Mouse (Mus musculus): ENCODE results near the gene Spats2l.

Spats2l gene

DNA sequence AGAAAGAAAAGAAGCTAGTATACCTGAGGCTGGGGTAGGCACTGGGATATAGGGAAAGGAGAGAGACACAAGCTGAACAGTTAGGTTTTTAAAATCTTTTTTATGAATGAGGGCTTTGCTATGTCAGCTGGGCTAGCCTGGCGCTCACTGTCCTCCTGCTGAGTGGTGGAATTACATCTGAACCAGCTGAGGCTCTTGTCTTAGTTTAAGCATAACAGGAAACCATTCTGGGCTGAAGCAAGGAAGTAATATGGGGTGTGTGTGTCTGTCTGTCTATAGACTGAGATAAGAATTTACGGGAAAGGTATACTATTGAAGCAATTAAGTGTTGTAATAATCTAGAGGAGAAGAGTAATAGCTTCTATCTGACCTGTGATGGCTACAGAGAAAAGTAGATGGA lies 197.6 kb downstream of the Spats2l start:
- no peak for DNase-seq (ENCODE audit: low spot score)

GRCm38 (mm10) chr1:57976860-57977259 lies 202.9 kb downstream of the Spats2l start:
- no peak for DNase-seq (ENCODE audit: low spot score)

GRCm38 (mm10) chr1:57989052-57989600 lies 215.2 kb downstream of the Spats2l start:
- DNase-seq (ENCODE audit: low spot score): no peak

- DNase-seq (ENCODE audit: low spot score): no peak
Observed at GRCm38 (mm10) chr1:57991277-57991676, 217.3 kb downstream of the Spats2l start.

- DNase-seq (ENCODE audit: low spot score): peak; percentile 94
Observed at GRCm38 (mm10) chr1:57995432-57996132, 221.6 kb downstream of the Spats2l start, which contains the start of gene Sgo2a. Gene Sgo2a (plus strand): TSS chr1:57995971.

GRCm38 (mm10) chr1:57996133-57996615 lies 222.2 kb downstream of the Spats2l start:
- DNase-seq (ENCODE audit: low spot score): peak; percentile 43
